Mouse (Mus musculus): ENCODE data around the gene Lamb3.

- TF ChIP-seq TAL1 (IDR thresholded peaks at IDR 0.05; ENCODE audit: low read length) (no peak), GATA1 (IDR thresholded peaks at IDR 0.05; ENCODE audit: low read length) (no peak)
These were observed 143.0 kb downstream of the Lamb3 start for GRCm38 (mm10) chr1:193350546-193350801.

Data from erythroblast, embryonic 14.5 days (primary cell).